Mouse (Mus musculus): Measurements from ENCODE around the gene Spdef. TPM values are rescaled to one million over a fixed set of nuclear protein-coding genes. Genes with fewer than 3 reads are reported as not detected.

Spdef gene
- 1 to 10 TPM in 1 of 2 experiments, under 1 TPM in 1; 0.57 to 2.9 TPM for polyA plus RNA-seq (2017; shearing (Covaris generic))

DNA sequence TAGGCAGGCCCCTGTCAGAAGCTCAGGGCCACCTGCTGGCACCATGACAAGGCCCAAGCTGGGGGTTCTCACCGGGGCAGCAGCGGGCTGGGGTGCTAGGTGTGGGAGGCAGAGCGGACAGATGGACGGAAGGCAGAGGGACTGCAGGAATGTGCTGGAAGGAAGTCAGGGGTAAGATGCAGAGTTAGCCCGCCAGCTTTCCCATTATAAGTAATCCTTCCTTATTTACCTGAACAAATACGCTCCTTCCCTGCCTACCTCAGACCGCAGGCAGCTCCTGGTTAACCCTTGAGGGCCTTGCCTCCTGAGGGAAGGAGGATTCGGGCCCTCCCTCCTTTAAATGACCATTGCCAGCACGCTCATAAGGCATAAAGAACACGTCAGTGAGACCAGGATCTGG is at the start of gene Spdef:
Gene Spdef, minus strand, starts transcription at position 186 of the 400 bp plus-strand sequence.

Other genes with a start within 250 kb of the Spdef start
- gene Grm4, start 207.6 kb downstream of the Spdef start, polyA plus RNA-seq (2017; shearing (Covaris generic)): under 1 TPM in 1 of 2 experiments, not detected in 1; 0.66 TPM
- gene Hmga1, start 172.5 kb downstream of the Spdef start, polyA plus RNA-seq (2017; shearing (Covaris generic)): 10 to 100 TPM; 73.6 to 75.1 TPM
- 100 to 1,000 TPM; 125 to 170 TPM for gene AI413582, start 163.2 kb downstream of the Spdef start, polyA plus RNA-seq (2017; shearing (Covaris generic))
- 10 to 100 TPM; 76.6 to 97.6 TPM for gene Nudt3, start 105.5 kb downstream of the Spdef start, polyA plus RNA-seq (2017; shearing (Covaris generic))
- not detected for gene RPS10-NUDT3, start 93.7 kb downstream of the Spdef start, polyA plus RNA-seq (2017; shearing (Covaris generic))
- 100 to 1,000 TPM; 914 to 952 TPM for gene Rps10, start 92.3 kb downstream of the Spdef start, polyA plus RNA-seq (2017; shearing (Covaris generic))
- gene Pacsin1, start 73.4 kb downstream of the Spdef start, polyA plus RNA-seq (2017; shearing (Covaris generic)): 10 to 100 TPM; 59.2 to 67.8 TPM
- 10 to 100 TPM; 19.5 to 35.5 TPM for gene D17Wsu92e, start 91.7 kb upstream of the Spdef start, polyA plus RNA-seq (2017; shearing (Covaris generic))
- gene Snrpc, start 109.2 kb upstream of the Spdef start, polyA plus RNA-seq (2017; shearing (Covaris generic)): 100 to 1,000 TPM; 165 to 185 TPM
- gene Uhrf1bp1, start 127.5 kb upstream of the Spdef start, polyA plus RNA-seq (2017; shearing (Covaris generic)): 1 to 10 TPM; 2.6 to 3.0 TPM
- 10 to 100 TPM; 12.4 to 13.4 TPM for gene Anks1, start 180.4 kb upstream of the Spdef start, polyA plus RNA-seq (2017; shearing (Covaris generic))
- gene Taf11, start 180.9 kb upstream of the Spdef start, polyA plus RNA-seq (2017; shearing (Covaris generic)): 10 to 100 TPM; 45.6 to 47.7 TPM

Measured in inflammation-experienced regulatory T-cells (primary cell).